Mouse (Mus musculus): ENCODE data around the gene Tapbp.

GRCm38 (mm10) chr17:33929371-33930279 lies 13.9 kb downstream of the Tapbp start, which contains the start of gene Rgl2:
- TF ChIP-seq CTCF (IDR thresholded peaks at IDR 0.05; ENCODE audit: extremely low read depth, insufficient read depth, low read length), result no peak
- peak; percentile 66; the same call in 1 of the 2 replicates for TF ChIP-seq POLR2A (IDR thresholded peaks at IDR 0.05; ENCODE audit: extremely low read depth, insufficient read depth, low read length)

Data from cortical plate, adult 2 months (tissue).